Comparison of ENCODE assay signal across 15 mouse cellular contexts in genomic region chr14:24973039-24973438, GRCm38 (mm10).
A peak's percentile ranks its signal among the peaks of the same experiment; 100 is the strongest.
DNase-seq lines count a peak whose midpoint lies in the region; ATAC-seq lines count a peak whose summit lies in the region.
"Had no signal": no experiment of that assay in that cellular context is flagged by ENCODE, and none has a peak within 500 bp of the region (broad histone marks: within the 10 kb centered on the region; RNA-seq: fewer than 3 reads in every experiment).

No protein-coding gene starts in this region.

- peak; percentile 90 for ATAC-seq in cerebellum, adult (ENCODE audit: insufficient number of reproducible peaks, low FRiP score, low TSS enrichment)

- no peak for DNase-seq in cerebellum, postnatal 4 days (ENCODE audit: low spot score in 2 of 2)
- peak; percentile 73 for DNase-seq in left cerebral cortex, postnatal 4 days
- DNase-seq in left cerebral cortex, adult 8-10 months (ENCODE audit: low spot score in 2 of 2): no peak
- DNase-seq in cerebellum, postnatal 14 days: peak; percentile 69 to 85
- no peak for DNase-seq in urinary bladder, postnatal 25 days (ENCODE audit: low spot score)
- no peak for DNase-seq in heart, adult 18-20 months
- DNase-seq in adrenal gland, adult (ENCODE audit: inconsistent age in 2 of 2, low spot score in 1 of 2): no peak
- DNase-seq: gastrocnemius, adult 2 months; heart, adult 11 months; heart, postnatal 4 days; kidney, adult 11 months; kidney, postnatal 36 days; layer of hippocampus, adult 9-11 months; lung, adult 18-20 months had no signal

- intact Hi-C loops in left cerebral cortex, postnatal 4 days (cut with DNase I): no loop called here

Comparison
In these comparisons a context has a peak if more than half of its experiments do, and no peak if none do; other contexts are left out.
1. DNase-seq: peak in left cerebral cortex, postnatal 4 days (single experiment) and cerebellum, postnatal 14 days (2 of 2); none in cerebellum, postnatal 4 days (0 of 2), left cerebral cortex, adult 8-10 months (0 of 2), urinary bladder, postnatal 25 days (single experiment), heart, adult 18-20 months (0 of 2) and adrenal gland, adult (0 of 2).